Mouse (Mus musculus) liver, adult 2 months (tissue): ENCODE data around the gene Rsbn1.

Source experiments
- CTCF ChIP-seq: fragments of 200-500 bp; IDR thresholded peaks from 2 replicates; pipeline ENCODE4 v1.5.1; 2011; ENCODE audit warnings: low read depth, low read length, control low read depth
- POLR2A ChIP-seq: fragments of 200-500 bp; IDR thresholded peaks from 2 replicates; pipeline ENCODE4 v1.6.1; 2011; ENCODE audit warnings: low read length, control low read depth; ENCODE audit not compliant: insufficient read depth; ENCODE audit errors: extremely low read depth

DNA sequence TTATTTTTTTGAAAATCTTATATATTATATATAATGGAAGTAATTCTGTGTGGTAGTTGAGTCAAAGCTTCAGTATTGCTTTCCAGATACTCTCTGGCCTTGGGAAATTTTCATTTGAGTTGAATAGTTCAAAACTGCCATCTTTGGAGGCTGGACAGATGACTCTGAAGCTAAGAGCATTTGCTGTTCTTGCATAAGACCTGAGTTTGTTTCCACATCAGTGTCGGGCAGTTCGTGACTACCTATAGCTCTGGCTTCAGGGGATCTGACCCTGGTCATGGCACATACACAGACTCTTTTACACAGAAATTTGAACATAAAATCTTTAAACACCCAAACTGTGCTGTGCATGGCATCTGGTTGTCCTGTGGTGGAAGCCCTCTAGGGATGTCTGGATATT is 71.3 kb downstream of the Rsbn1 start:
- TF ChIP-seq CTCF (no peak), POLR2A (no peak)
